Mouse (Mus musculus) Patski (cell line): ENCODE results near the gene Ttll5. TPM values are rescaled to one million over a fixed set of nuclear protein-coding genes. Genes with fewer than 3 reads are reported as not detected.

Source experiments
- ATAC-seq: fragments of 100-300 bp; one replicate; pipeline ENCODE4 v1.8.0; 2021
- CTCF ChIA-PET: fragments of 350-600 bp; sonication (Branson Sonifier 250); formaldehyde crosslinking; loops from one replicate; lab custom pipeline; 2022; ENCODE audit warnings: inconsistent platforms; lab: Charles Lee
- POLR2A ChIA-PET: fragments of 350-600 bp; sonication (Branson Sonifier 250); formaldehyde crosslinking; loops from one replicate; lab custom pipeline; 2022; ENCODE audit warnings: antibody characterized with exemption, inconsistent platforms; lab: Charles Lee
- DNase-seq: peaks from one replicate; pipeline ENCODE4 v3.0.0-alpha.2; 2011; ENCODE audit warnings: low read depth, low spot score
- H3K27me3 ChIP-seq: fragments of 371-371 bp; one replicate; pipeline ENCODE4 v1.5.1; 2021
- CTCF ChIP-seq: fragments of 100-300 bp; IDR thresholded peaks from one replicate; pipeline ENCODE4 v1.5.1; 2021
- in situ Hi-C: fragments of 300-500 bp; cut with MboI; formaldehyde crosslinking; loops from 3 replicates; pipeline ENCODE4 v1.11.1; 2018; ENCODE audit warnings: low pct_unique_long_range_greater_than_20kb, mixed read lengths
- polyA plus RNA-seq: library from polyadenylated mRNA; unstranded; gene quantifications from one replicate; pipeline ENCODE4 v1.2.3, GENCODE M21; 2021

Gene Ttll5
- polyA plus RNA-seq, result 14.5 TPM

DNA sequence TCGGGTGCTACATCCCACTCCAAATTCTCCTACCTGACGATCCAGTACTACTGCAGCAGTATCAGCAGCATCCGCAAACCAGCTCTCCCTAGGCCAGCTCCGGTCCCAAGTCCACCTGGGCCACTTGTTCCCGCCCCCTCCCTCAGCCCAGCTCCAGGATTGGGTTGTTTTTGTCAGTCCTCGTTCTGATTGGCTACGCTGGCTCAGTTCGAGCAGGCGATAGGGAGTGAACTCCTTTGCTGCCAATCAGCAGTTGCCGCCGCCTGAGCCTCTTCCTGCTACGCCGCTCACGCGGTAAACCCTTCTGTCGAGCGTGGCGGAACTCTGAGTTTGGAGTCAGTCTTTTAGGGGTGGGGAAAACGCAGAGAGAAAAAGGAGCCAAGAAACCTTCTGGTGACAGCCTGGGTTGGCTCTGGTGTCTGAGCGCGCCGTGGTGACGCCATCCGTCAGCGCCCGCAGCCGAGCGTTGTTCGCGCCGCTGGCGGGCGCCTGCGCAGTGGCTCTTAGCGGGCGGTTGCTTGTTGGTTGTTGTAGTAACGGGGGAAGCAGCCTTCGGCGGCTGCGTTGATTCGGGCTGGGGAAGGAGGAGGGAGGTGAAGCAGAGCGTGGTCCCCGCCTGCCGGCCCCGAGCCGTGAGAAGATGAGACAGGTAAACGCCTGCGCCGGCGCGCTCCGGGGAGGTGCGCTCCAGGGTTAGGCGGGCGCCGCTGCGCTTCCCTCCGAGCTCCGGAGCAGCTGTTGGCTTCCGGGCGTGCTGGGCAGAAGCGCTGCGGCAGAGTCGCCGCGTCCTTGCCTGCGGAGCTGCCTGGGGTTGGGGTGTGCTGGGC, at the start of gene Ttll5, which contains the start of gene Erg28:
Gene Ttll5 (plus strand): TSS at position 222 of the 827 bp plus-strand sequence.
Gene Erg28 (minus strand): TSS at position 113 of the 827 bp plus-strand sequence.
- H3K27me3 ChIP-seq, result no peaks in the 10 kb centered on the region
- DNase-seq (peak; percentile 83), ATAC-seq (peak; percentile 99)
- TF ChIP-seq CTCF, result no peak
- in situ Hi-C loops, result loop anchor here (25.0 kb wide), 1 partner anchor 438 kb away; no protein-coding TSS in a partner anchor
- CTCF ChIA-PET, result no interaction called here
- POLR2A ChIA-PET, result no interaction called here

DNA sequence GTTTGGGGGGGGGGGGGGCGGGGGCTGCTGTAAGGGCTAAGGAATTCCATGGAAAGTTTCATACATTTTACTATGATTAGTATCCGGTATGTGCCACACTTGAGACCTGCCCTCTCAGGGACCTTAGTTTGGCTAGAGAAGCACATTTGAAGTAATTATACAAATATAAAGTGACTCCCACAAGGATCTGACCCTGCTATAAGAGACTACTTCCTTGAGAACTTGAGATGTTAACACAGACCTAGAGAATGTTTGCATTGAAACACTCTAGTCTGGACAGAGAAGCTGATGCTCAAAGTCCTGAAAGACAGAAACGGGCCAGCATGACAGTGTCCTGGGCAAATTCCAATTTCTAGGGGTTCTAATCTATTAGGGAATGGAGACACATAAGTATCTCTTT, 45.5 kb upstream of the Ttll5 start:
- ATAC-seq, result no peak
- in situ Hi-C loops, result no loop called here

DNA sequence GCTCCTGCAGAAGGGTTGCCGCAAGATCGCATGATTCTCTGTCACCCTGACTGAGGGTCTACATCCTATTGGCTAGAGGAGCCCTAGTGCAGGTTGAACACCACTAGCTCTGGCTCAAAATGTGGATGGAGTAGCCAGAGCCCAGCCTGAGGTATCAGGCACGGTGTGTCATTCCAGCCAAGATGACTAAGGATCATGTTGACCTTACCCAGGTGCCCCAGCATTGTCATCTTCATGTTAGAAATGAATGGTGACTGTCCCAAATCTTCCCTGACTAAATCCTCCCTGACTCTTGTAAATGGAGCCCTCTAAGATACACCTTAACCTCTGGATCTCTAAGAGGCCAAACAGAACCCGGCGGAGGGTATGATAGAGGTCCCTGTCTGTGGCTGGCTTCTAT, 44.8 kb upstream of the Ttll5 start:
- in situ Hi-C loops, result no loop called here
- ATAC-seq, result no peak
- ChIA-PET POLR2A (no interaction called here), CTCF (no interaction called here)
- no peak for DNase-seq
- no peak for TF ChIP-seq CTCF
- H3K27me3 ChIP-seq, result peaks cover 5% of the 10 kb centered on the region

More for the DNA sequence above, 45.5 kb upstream of the Ttll5 start:
- H3K27me3 ChIP-seq, result peaks cover 5% of the 10 kb centered on the region
- ChIA-PET POLR2A (no interaction called here), CTCF (no interaction called here)
- DNase-seq, result no peak
- no peak for TF ChIP-seq CTCF

DNA sequence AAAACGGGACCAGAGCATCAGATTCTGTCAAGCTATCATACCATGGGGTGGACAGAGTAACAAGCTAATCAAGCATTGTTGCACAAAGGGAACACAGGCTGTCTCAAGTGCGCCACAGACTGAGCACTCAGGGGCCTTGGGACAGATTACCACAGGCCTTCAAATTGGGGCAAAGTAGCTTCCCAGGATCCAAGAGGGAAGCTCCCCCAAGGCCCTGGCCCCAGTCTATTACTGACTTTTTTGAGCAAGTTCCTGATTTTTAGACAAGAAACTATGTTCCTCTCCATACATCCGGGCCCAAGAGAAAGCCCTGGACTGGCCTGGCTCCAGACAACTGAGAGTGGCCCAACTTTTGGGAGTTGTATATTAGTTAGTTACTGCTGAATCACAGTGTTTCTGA, 42.9 kb upstream of the Ttll5 start:
- CTCF ChIA-PET, result no interaction called here
- ATAC-seq (no peak), DNase-seq (no peak)
- POLR2A ChIA-PET, result no interaction called here
- no peak for TF ChIP-seq CTCF
- H3K27me3 ChIP-seq, result peaks cover 5% of the 10 kb centered on the region
- in situ Hi-C loops, result no loop called here

DNA sequence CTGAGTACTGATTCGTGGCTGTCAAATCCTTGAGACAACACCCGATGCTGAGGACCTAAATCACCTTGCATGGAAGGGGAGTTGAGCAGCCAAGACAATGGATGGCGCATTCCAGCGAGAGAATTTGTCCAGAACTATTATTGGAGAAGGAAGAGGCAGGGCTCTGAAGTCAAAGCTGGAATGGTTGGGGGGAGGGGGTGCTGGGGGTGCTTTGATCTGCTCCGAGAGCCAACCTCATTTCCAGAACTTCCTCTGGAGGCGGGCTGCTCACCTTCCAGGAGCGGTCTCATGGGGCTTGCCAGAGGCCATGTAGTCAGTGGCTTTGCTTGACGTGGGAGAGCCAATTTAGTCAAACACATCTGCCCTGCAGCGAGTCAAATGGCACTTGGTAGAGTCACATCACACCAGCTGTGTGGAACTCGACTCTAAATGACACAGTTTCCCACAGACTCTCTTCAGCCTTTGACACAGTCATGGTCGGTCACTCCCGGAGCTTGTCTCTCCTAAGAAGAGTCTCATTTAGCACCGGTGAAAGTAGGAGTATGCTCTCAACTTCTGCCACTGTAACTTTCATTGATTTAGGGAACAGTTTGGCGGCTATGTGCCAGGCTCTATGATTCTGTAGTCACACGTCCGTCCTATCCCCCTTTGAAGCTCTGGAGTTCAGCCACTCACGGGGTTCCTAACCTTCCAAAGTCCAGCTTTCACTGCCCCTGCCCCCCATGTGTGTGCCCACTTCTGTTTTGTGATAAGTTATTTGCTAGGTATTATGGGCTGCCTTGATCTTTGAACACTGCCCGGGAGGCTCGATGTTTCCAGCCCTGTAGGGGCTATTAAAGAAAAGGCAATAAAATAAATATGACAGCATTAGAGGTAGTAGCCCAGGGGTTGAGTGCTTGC, 39.3 kb upstream of the Ttll5 start:
- DNase-seq (no peak), ATAC-seq (no peak)
- no peak for TF ChIP-seq CTCF
- in situ Hi-C loops, result no loop called here
- ChIA-PET CTCF (no interaction called here), POLR2A (no interaction called here)
- H3K27me3 ChIP-seq, result peaks cover 5% of the 10 kb centered on the region

DNA sequence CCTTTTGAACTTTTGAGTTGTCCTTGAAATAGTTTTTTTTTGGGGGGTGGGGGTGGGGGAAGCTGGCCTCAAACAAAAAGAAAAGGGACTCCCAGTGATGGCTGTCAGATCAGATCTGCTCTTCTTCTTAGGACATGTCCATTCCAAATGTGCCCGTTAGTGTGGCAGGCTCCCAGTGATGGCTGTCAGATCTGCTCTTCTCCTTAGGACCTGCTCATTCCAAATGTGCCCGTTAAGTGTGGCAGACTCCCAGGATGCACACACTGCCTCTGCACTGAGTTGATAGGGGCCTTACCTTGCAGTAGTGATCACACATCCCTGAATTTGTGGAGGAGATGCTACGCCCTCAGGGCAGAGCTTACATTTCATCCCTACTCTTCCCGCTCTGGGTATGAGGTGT, 32.3 kb upstream of the Ttll5 start:
- no peak for ATAC-seq
- POLR2A ChIA-PET, result no interaction called here
- DNase-seq, result no peak
- no peak for TF ChIP-seq CTCF
- H3K27me3 ChIP-seq, result no peaks in the 10 kb centered on the region
- in situ Hi-C loops, result no loop called here
- CTCF ChIA-PET, result no interaction called here

DNA sequence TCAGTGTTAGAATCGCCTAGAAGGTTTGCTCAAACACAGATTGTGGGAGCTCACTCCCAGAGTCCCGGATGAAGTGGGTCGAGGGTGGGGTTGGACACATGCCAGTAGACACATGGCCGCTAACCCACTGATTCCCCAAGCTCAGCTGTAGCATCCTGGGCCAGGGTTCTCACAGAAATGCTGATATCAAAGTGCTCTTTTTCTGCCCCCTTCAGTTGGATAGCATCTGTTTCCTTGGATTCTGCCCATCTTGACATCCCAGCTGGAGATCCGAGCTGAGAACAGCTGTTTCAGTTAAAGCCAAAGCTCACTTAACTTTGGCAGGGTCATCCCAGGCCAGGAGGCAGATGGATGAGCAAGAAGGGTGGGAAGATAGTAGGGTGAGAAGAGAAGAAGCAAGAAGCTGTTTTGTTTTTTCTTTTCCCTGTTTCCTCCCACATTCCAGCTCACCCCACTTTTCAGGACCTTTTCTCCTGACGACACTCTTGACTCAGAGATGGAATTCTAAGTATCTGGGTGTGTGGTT, 31.6 kb upstream of the Ttll5 start:
- CTCF ChIA-PET, result no interaction called here
- no peaks in the 10 kb centered on the region for H3K27me3 ChIP-seq
- in situ Hi-C loops, result no loop called here
- POLR2A ChIA-PET, result no interaction called here
- ATAC-seq (no peak), DNase-seq (no peak)
- TF ChIP-seq CTCF, result no peak

DNA sequence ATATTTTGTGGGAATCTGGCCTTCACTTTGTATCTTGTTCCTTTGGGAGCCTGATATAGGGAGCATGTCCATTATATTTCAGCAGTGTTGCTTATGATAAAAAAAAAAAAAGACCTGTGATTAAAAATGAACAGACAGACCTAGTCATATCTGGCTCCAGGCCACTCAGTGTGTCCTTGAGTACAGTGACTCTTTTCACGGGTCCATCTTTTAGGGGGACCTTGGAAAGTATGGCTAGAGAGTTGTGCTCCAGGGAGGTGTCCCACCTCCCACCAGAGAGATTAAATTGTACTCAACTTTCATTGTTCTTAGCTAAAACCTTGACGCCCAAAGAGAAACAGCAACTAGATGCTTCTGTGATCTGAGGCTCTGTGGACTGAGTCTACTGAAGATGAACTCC, 30.4 kb upstream of the Ttll5 start:
- no peak for TF ChIP-seq CTCF
- ATAC-seq (no peak), DNase-seq (no peak)
- ChIA-PET CTCF (no interaction called here), POLR2A (interaction anchor here (0.7 kb wide), 1 partner anchor 1433 kb away, joined by 3 read pairs; no protein-coding TSS in a partner anchor)
- H3K27me3 ChIP-seq, result no peaks in the 10 kb centered on the region
- in situ Hi-C loops, result no loop called here

DNA sequence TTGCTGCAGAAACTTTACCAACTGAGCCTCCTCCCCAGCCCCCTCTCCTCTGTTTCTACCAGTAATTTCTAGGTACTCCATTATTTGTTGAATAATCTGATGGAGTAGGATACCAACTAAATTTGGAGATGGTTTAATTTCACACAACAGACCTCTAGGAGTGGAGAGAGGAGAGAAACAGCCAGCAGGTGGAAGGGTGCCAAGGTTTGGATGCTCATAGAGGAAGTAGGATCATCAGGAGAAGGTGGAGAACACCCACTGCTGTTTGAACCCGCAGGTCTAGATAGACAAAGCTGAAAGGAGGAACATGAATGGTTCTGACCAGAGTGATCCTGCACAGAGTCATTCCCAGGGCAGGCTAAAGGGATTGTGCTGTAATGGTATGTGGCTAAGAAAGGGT, 28.9 kb upstream of the Ttll5 start:
- in situ Hi-C loops, result no loop called here
- ATAC-seq (no peak), DNase-seq (no peak)
- no peak for TF ChIP-seq CTCF
- ChIA-PET POLR2A (no interaction called here), CTCF (no interaction called here)
- H3K27me3 ChIP-seq, result no peaks in the 10 kb centered on the region

DNA sequence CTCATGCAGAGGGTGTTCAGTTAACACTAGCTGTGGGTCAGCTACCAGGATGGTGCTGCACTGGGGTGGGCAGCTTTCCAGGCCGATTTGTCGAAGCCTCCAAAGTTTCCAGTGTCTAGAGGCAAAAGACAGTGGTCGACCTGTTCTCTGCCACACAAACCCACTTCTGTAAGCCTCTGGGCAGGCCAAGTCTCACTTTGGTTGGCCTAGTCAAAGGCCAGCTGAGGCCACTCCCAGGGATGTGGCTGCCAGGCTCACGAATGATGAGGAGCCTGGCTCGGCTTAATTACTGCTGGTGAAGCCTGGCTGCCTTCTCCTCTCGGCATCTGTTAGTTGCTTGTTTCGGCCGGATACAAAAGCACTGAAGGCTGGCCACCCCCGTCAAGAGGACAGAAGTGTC, 24.4 kb upstream of the Ttll5 start:
- DNase-seq (no peak), ATAC-seq (no peak)
- no peaks in the 10 kb centered on the region for H3K27me3 ChIP-seq
- TF ChIP-seq CTCF, result no peak
- in situ Hi-C loops, result no loop called here
- ChIA-PET POLR2A (no interaction called here), CTCF (no interaction called here)
